Mouse (Mus musculus): ENCODE data around the gene Aldh1a3. TPM values are rescaled to one million over a fixed set of nuclear protein-coding genes. Genes with fewer than 3 reads are reported as not detected.

Gene Aldh1a3
- polyA plus RNA-seq, 1 experiment from 2014 or later: 14.5 TPM

GRCm38 (mm10) chr7:66348588-66348987 lies 78.7 kb downstream of the Aldh1a3 start:
- Histone ChIP-seq H3K4me3 (replicated peaks; ENCODE audit: low read length) (no peak overlapping the region), H3K4me2 (ENCODE audit: low read depth, low read length) (no peak overlapping the region), H3K36me3 (ENCODE audit: control insufficient read depth, insufficient read depth, low read length) (no peaks in the 10 kb centered on the region), H3K4me1 (ENCODE audit: control insufficient read depth, insufficient read depth, low read length) (peaks cover 11% of the 10 kb centered on the region), H3K9me3 (replicated peaks; ENCODE audit: control insufficient read depth, low read length) (no peaks in the 10 kb centered on the region), H3K27ac (ENCODE audit: low read length) (no peak overlapping the region), H3K27me3 (ENCODE audit: control insufficient read depth, insufficient read depth, low read length) (no peaks in the 10 kb centered on the region), H3K9ac (ENCODE audit: low read length) (no peak overlapping the region)
- ATAC-seq (ENCODE audit: insufficient read depth, low FRiP score): no peak
- 83% methylated on average over 10 of the region's 10 CpGs for WGBS

- Histone ChIP-seq H3K9ac (ENCODE audit: low read length) (no peak overlapping the region), H3K4me3 (replicated peaks; ENCODE audit: low read length) (no peak overlapping the region), H3K4me1 (ENCODE audit: control insufficient read depth, insufficient read depth, low read length) (peaks cover 11% of the 10 kb centered on the region), H3K27me3 (ENCODE audit: control insufficient read depth, insufficient read depth, low read length) (no peaks in the 10 kb centered on the region), H3K9me3 (replicated peaks; ENCODE audit: control insufficient read depth, low read length) (no peaks in the 10 kb centered on the region), H3K36me3 (ENCODE audit: control insufficient read depth, insufficient read depth, low read length) (no peaks in the 10 kb centered on the region), H3K27ac (ENCODE audit: low read length) (no peak overlapping the region), H3K4me2 (ENCODE audit: low read depth, low read length) (no peak overlapping the region)
- ATAC-seq (ENCODE audit: insufficient read depth, low FRiP score): peak; percentile 50; the same call in 1 of the 2 replicates
- WGBS: 37% methylated on average over 9 of the region's 9 CpGs
Measured at GRCm38 (mm10) chr7:66346959-66347663, 80.2 kb downstream of the Aldh1a3 start.

- ATAC-seq (ENCODE audit: insufficient read depth, low FRiP score): no peak
- no peaks in the 10 kb centered on the region for H3K27me3 ChIP-seq (ENCODE audit: control insufficient read depth, insufficient read depth, low read length)
- no peak overlapping the region for H3K4me3 ChIP-seq (replicated peaks; ENCODE audit: low read length)
- H3K9ac ChIP-seq (ENCODE audit: low read length): 0 out of 2 replicates have a peak overlapping the region, but pooled peaks have one; percentile 2
- H3K27ac ChIP-seq (ENCODE audit: low read length): no peak overlapping the region; the same call in 1 of the 2 replicates
- no peaks in the 10 kb centered on the region for H3K9me3 ChIP-seq (replicated peaks; ENCODE audit: control insufficient read depth, low read length)
- peaks cover 2% of the 10 kb centered on the region; the same call in 1 of the 2 replicates for H3K36me3 ChIP-seq (ENCODE audit: control insufficient read depth, insufficient read depth, low read length)
- no peak overlapping the region for H3K4me2 ChIP-seq (ENCODE audit: low read depth, low read length)
- 69% methylated on average over 5 of the region's 5 CpGs for WGBS
- H3K4me1 ChIP-seq (ENCODE audit: control insufficient read depth, insufficient read depth, low read length): peaks cover 19% of the 10 kb centered on the region
Measured at GRCm38 (mm10) chr7:66343307-66343706, 84.0 kb downstream of the Aldh1a3 start.

- Histone ChIP-seq H3K4me2 (ENCODE audit: low read depth, low read length) (no peak overlapping the region), H3K4me3 (replicated peaks; ENCODE audit: low read length) (no peak overlapping the region), H3K9me3 (replicated peaks; ENCODE audit: control insufficient read depth, low read length) (no peaks in the 10 kb centered on the region), H3K4me1 (ENCODE audit: control insufficient read depth, insufficient read depth, low read length) (peaks cover 19% of the 10 kb centered on the region), H3K9ac (ENCODE audit: low read length) (no peak overlapping the region), H3K27me3 (ENCODE audit: control insufficient read depth, insufficient read depth, low read length) (no peaks in the 10 kb centered on the region), H3K27ac (ENCODE audit: low read length) (no peak overlapping the region; the same call in 1 of the 2 replicates), H3K36me3 (ENCODE audit: control insufficient read depth, insufficient read depth, low read length) (peaks cover 2% of the 10 kb centered on the region; the same call in 1 of the 2 replicates)
- no peak for ATAC-seq (ENCODE audit: insufficient read depth, low FRiP score)
- 77% methylated on average over 6 of the region's 6 CpGs for WGBS
Measured at GRCm38 (mm10) chr7:66342831-66343230, 84.5 kb downstream of the Aldh1a3 start.

- H3K36me3 ChIP-seq (ENCODE audit: control insufficient read depth, insufficient read depth, low read length): peaks cover 2% of the 10 kb centered on the region; the same call in 1 of the 2 replicates
- no peak overlapping the region for H3K27ac ChIP-seq (ENCODE audit: low read length)
- no peak overlapping the region for H3K9ac ChIP-seq (ENCODE audit: low read length)
- WGBS: 50% methylated on average over 4 of the region's 4 CpGs
- ATAC-seq (ENCODE audit: insufficient read depth, low FRiP score): no peak
- H3K4me1 ChIP-seq (ENCODE audit: control insufficient read depth, insufficient read depth, low read length): peaks cover 17% of the 10 kb centered on the region
- H3K9me3 ChIP-seq (replicated peaks; ENCODE audit: control insufficient read depth, low read length): no peaks in the 10 kb centered on the region
- no peaks in the 10 kb centered on the region for H3K27me3 ChIP-seq (ENCODE audit: control insufficient read depth, insufficient read depth, low read length)
- H3K4me3 ChIP-seq (replicated peaks; ENCODE audit: low read length): no peak overlapping the region
- H3K4me2 ChIP-seq (ENCODE audit: low read depth, low read length): no peak overlapping the region
Measured at GRCm38 (mm10) chr7:66342323-66342722, 85.0 kb downstream of the Aldh1a3 start.

Small RNAs within 50 kb of the gene (microRNA-seq; reads per million reads assigned to microRNA genes)
- not detected for gene Mir7057

Other genes starting within 250 kb of the Aldh1a3 start
- not detected in 2 replicates for gene Gm10974, start 61.6 kb downstream of the Aldh1a3 start, polyA plus RNA-seq (2015; fragmentation: Nextera tagmentation; extraction: Ambion mirVana)
- gene Lrrk1, start 39.2 kb downstream of the Aldh1a3 start, polyA plus RNA-seq (2015; fragmentation: Nextera tagmentation; extraction: Ambion mirVana): 19.5 and 21.4 TPM in 2 replicates